Mouse (Mus musculus) kidney, adult 2 months (tissue): ENCODE data around the gene Amer2. TPM values are rescaled to one million over a fixed set of nuclear protein-coding genes. Genes with fewer than 3 reads are reported as not detected.

ENCODE experiments used
- DNase-seq: peaks from one replicate; pipeline ENCODE4 v3.0.0; 2021
- H3K27ac ChIP-seq: fragments of 200-500 bp; 2 replicates; pipeline ENCODE4 v1.5.1; 2012; ENCODE audit warnings: low read depth, low read length, control low read depth, inconsistent platforms; ENCODE audit not compliant: insufficient read depth
- H3K27me3 ChIP-seq: fragments of 200-500 bp; replicated peaks from 2 replicates; pipeline ENCODE4 v1.6.1; 2012; ENCODE audit warnings: mild to moderate bottlenecking, moderate library complexity, low read length, inconsistent platforms; ENCODE audit not compliant: control insufficient read depth, insufficient read depth
- H3K36me3 ChIP-seq: fragments of 200-500 bp; 2 replicates; pipeline ENCODE4 v1.6.1; 2012; ENCODE audit warnings: mild to moderate bottlenecking, moderate library complexity, low read length, inconsistent platforms; ENCODE audit not compliant: control insufficient read depth, insufficient read depth
- H3K4me1 ChIP-seq: fragments of 200-500 bp; 2 replicates; pipeline ENCODE4 v1.6.1; 2011; ENCODE audit warnings: low read length; ENCODE audit not compliant: control insufficient read depth, insufficient read depth
- H3K4me3 ChIP-seq: fragments of 200-500 bp; 2 replicates; pipeline ENCODE4 v1.5.1; 2011; ENCODE audit warnings: mild to moderate bottlenecking, low read depth, low read length, control low read depth; ENCODE audit not compliant: insufficient read depth
- CTCF ChIP-seq: fragments of 200-500 bp; conservative IDR thresholded peaks from 2 replicates; pipeline ENCODE4 v1.5.1; 2011; ENCODE audit warnings: low read depth, mild to moderate bottlenecking, control low read depth, low read length, moderate library complexity, mixed read lengths; ENCODE audit not compliant: insufficient read depth, insufficient read length
- POLR2A ChIP-seq: fragments of 200-500 bp; IDR thresholded peaks from one replicate; pipeline ENCODE4 v1.6.1; 2011; ENCODE audit warnings: low read depth, low read length, control low read depth
- WGBS: fragments of 180-500 bp; shearing (Covaris S2); methylation state at CpG from one replicate; pipeline ENCODE4 v1.1.7; 2018; 5-methylcytosine and 5-hydroxymethylcytosine counted together
- polyA plus RNA-seq: library from polyadenylated mRNA; depleted of rRNA; stranded (reverse); fragments of >200 nt; gene quantifications from 2 replicates; pipeline ENCODE4 v1.2.3, GENCODE M21; 2012

The Amer2 gene
- polyA plus RNA-seq, 1 experiment = 0.08 TPM

GRCm38 (mm10) chr14:60379323-60379957 is 6.4 kb downstream of the Amer2 start:
- Histone ChIP-seq H3K4me1 (no peaks in the 10 kb centered on the region), H3K4me3 (no peak overlapping the region), H3K27ac (no peak overlapping the region), H3K36me3 (no peaks in the 10 kb centered on the region), H3K27me3 (no peaks in the 10 kb centered on the region)
- 66% methylated on average over 20 of the region's 20 CpGs for WGBS
- no peak for DNase-seq
- TF ChIP-seq CTCF = no peak
- no peak for TF ChIP-seq POLR2A

GRCm38 (mm10) chr14:60379958-60380330 is 6.9 kb downstream of the Amer2 start:
- WGBS = 96% methylated on average over 8 of the region's 8 CpGs
- DNase-seq = no peak
- Histone ChIP-seq H3K4me3 (no peak overlapping the region), H3K27ac (no peak overlapping the region), H3K36me3 (no peaks in the 10 kb centered on the region), H3K4me1 (no peaks in the 10 kb centered on the region), H3K27me3 (no peaks in the 10 kb centered on the region)
- TF ChIP-seq POLR2A = no peak
- TF ChIP-seq CTCF = no peak

GRCm38 (mm10) chr14:60381671-60382070 is 8.6 kb downstream of the Amer2 start:
- no peaks in the 10 kb centered on the region for H3K36me3 ChIP-seq
- H3K4me1 ChIP-seq = no peaks in the 10 kb centered on the region
- no peak for DNase-seq
- no peak for TF ChIP-seq POLR2A
- TF ChIP-seq CTCF = no peak
- H3K4me3 ChIP-seq = no peak overlapping the region
- WGBS = 76% methylated on average over 4 of the region's 4 CpGs
- no peak overlapping the region for H3K27ac ChIP-seq
- no peaks in the 10 kb centered on the region for H3K27me3 ChIP-seq

- TF ChIP-seq POLR2A = no peak
- no peak for TF ChIP-seq CTCF
- no peaks in the 10 kb centered on the region for H3K36me3 ChIP-seq
- WGBS = 55% methylated on average over 7 of the region's 7 CpGs
- H3K4me1 ChIP-seq = no peaks in the 10 kb centered on the region
- no peak overlapping the region for H3K4me3 ChIP-seq
- no peaks in the 10 kb centered on the region for H3K27me3 ChIP-seq
- DNase-seq = no peak
- H3K27ac ChIP-seq = no peak overlapping the region
Measured at GRCm38 (mm10) chr14:60383816-60384215, 10.8 kb downstream of the Amer2 start.

- no peaks in the 10 kb centered on the region for H3K4me1 ChIP-seq
- no peak overlapping the region for H3K4me3 ChIP-seq
- TF ChIP-seq POLR2A (no peak), CTCF (no peak)
- DNase-seq = no peak
- no peak overlapping the region for H3K27ac ChIP-seq
- WGBS = 90% methylated on average over 7 of the region's 7 CpGs
- no peaks in the 10 kb centered on the region for H3K27me3 ChIP-seq
- no peaks in the 10 kb centered on the region for H3K36me3 ChIP-seq
Measured at GRCm38 (mm10) chr14:60384269-60384668, 11.2 kb downstream of the Amer2 start.

- WGBS = 60% methylated on average over 6 of the region's 6 CpGs
- TF ChIP-seq POLR2A (no peak), CTCF (no peak)
Measured at GRCm38 (mm10) chr14:60385079-60385643, 12.1 kb downstream of the Amer2 start.

GRCm38 (mm10) chr14:60386591-60387501 is 13.8 kb downstream of the Amer2 start:
- Histone ChIP-seq H3K27ac (no peak overlapping the region), H3K36me3 (no peaks in the 10 kb centered on the region), H3K4me1 (no peaks in the 10 kb centered on the region), H3K4me3 (no peak overlapping the region), H3K27me3 (no peaks in the 10 kb centered on the region)
- 56% methylated on average over 6 of the region's 6 CpGs for WGBS
- no peak for TF ChIP-seq POLR2A
- TF ChIP-seq CTCF = no peak
- DNase-seq = peak; percentile 39

More at GRCm38 (mm10) chr14:60385079-60385643, 12.1 kb downstream of the Amer2 start:
- DNase-seq = no peak
- H3K27me3 ChIP-seq = no peaks in the 10 kb centered on the region
- no peak overlapping the region for H3K4me3 ChIP-seq
- no peaks in the 10 kb centered on the region for H3K4me1 ChIP-seq
- no peak overlapping the region for H3K27ac ChIP-seq
- H3K36me3 ChIP-seq = no peaks in the 10 kb centered on the region
